In genomic region chr5:125363894-125364293, GRCm38 (mm10) we compare ENCODE assay signal across 11 mouse cellular contexts. TPM values are rescaled to one million over a fixed set of nuclear protein-coding genes. Genes with fewer than 3 reads are reported as not detected.
DNase-seq lines count a peak whose midpoint lies in the region; ATAC-seq and TF ChIP-seq lines count a peak whose summit lies in the region.
"Had no signal": no experiment of that assay in that cellular context is flagged by ENCODE, and none has a peak within 500 bp of the region (broad histone marks: within the 10 kb centered on the region; RNA-seq: fewer than 3 reads in every experiment).

No protein-coding gene starts in this region.

- no peak for TF ChIP-seq CTCF in kidney, postnatal 0 days (IDR thresholded peaks at IDR 0.05; ENCODE audit: low read depth)
- no peak for TF ChIP-seq CTCF in stomach, postnatal 0 days (IDR thresholded peaks at IDR 0.05; ENCODE audit: low read depth)

- no peaks in the 10 kb centered on the region for H3K36me3 ChIP-seq in kidney, postnatal 0 days (ENCODE audit: insufficient read depth, low read length)
- no peaks in the 10 kb centered on the region for H3K36me3 ChIP-seq in stomach, postnatal 0 days (ENCODE audit: control insufficient read depth, insufficient read depth, low read length)
- H3K36me3 ChIP-seq: midbrain, embryonic 13.5 days had no signal

- H3K27me3 ChIP-seq in kidney, postnatal 0 days (ENCODE audit: insufficient read depth, low read length): no peaks in the 10 kb centered on the region
- H3K27me3 ChIP-seq in stomach, postnatal 0 days (ENCODE audit: control insufficient read depth, insufficient read depth, low read length): no peaks in the 10 kb centered on the region
- H3K27me3 ChIP-seq: midbrain, embryonic 13.5 days had no signal

- peak; percentile 44 to 46 for DNase-seq in frontal cortex, postnatal 10 days (ENCODE audit: low spot score in 2 of 2)
- no peak for DNase-seq in frontal cortex, adult 2 months (ENCODE audit: extremely low spot score in 1 of 2, low spot score in 1 of 2)
- DNase-seq in right cerebral cortex, postnatal 14 days: peak; percentile 43
- DNase-seq in right cerebral cortex, adult 18-20 months: no peak
- DNase-seq in kidney, postnatal 0 days (ENCODE audit: low spot score): peak; percentile 68
- peak; percentile 52 for DNase-seq in stomach, postnatal 0 days (ENCODE audit: low spot score)
- no peak for DNase-seq in cerebellum, adult 11-12 months
- DNase-seq in testis, postnatal 14 days (ENCODE audit: low spot score): no peak
- DNase-seq: layer of hippocampus, postnatal 36 days had no signal

- no peaks in the 10 kb centered on the region for H3K9me3 ChIP-seq in kidney, postnatal 0 days (replicated peaks; ENCODE audit: low read length)
- no peaks in the 10 kb centered on the region for H3K9me3 ChIP-seq in stomach, postnatal 0 days (ENCODE audit: control insufficient read depth, low read length)
- H3K9me3 ChIP-seq: midbrain, embryonic 13.5 days had no signal

- H3K4me3 ChIP-seq in kidney, postnatal 0 days (replicated peaks; ENCODE audit: low read depth, low read length): no peak overlapping the region
- no peak overlapping the region for H3K4me3 ChIP-seq in stomach, postnatal 0 days (ENCODE audit: low read depth, low read length)
- H3K4me3 ChIP-seq: midbrain, embryonic 13.5 days had no signal

- no peak overlapping the region for H3K9ac ChIP-seq in kidney, postnatal 0 days (ENCODE audit: low read depth, low read length)
- H3K9ac ChIP-seq in stomach, postnatal 0 days (ENCODE audit: low read length): no peak overlapping the region
- H3K9ac ChIP-seq: midbrain, embryonic 13.5 days had no signal

- H3K27ac ChIP-seq in kidney, postnatal 0 days: no peak overlapping the region
- H3K27ac ChIP-seq in stomach, postnatal 0 days (replicated peaks): no peak overlapping the region
- H3K27ac ChIP-seq: midbrain, embryonic 13.5 days had no signal

- no peaks in the 10 kb centered on the region for H3K4me1 ChIP-seq in kidney, postnatal 0 days (replicated peaks; ENCODE audit: insufficient read depth, low read length)
- H3K4me1 ChIP-seq in stomach, postnatal 0 days (replicated peaks; ENCODE audit: control insufficient read depth, insufficient read depth): no peaks in the 10 kb centered on the region
- H3K4me1 ChIP-seq: midbrain, embryonic 13.5 days had no signal

- no peak; the same call in 1 of the 2 replicates for ATAC-seq in kidney, postnatal 0 days (replicated peaks; ENCODE audit: low FRiP score, low read depth)
- peak; percentile 34; the same call in 1 of the 2 replicates for ATAC-seq in stomach, postnatal 0 days (ENCODE audit: low FRiP score, low TSS enrichment)
- ATAC-seq: midbrain, embryonic 13.5 days had no signal

- no peak overlapping the region for H3K4me2 ChIP-seq in kidney, postnatal 0 days (ENCODE audit: low read length)
- H3K4me2 ChIP-seq in stomach, postnatal 0 days (replicated peaks; ENCODE audit: low read depth): no peak overlapping the region
- H3K4me2 ChIP-seq: midbrain, embryonic 13.5 days had no signal

- WGBS in kidney, postnatal 0 days: 47% methylated on average over 7 of the region's 7 CpGs
- 53% methylated on average over 7 of the region's 7 CpGs for WGBS in stomach, postnatal 0 days

- no peak for TF ChIP-seq EP300 in stomach, postnatal 0 days (optimal IDR thresholded peaks at IDR 0.05)

RNA-seq across cellular contexts. Expression of gene Scarb1, which starts 23.0 kb away (rescaled TPM):
- polyA plus RNA-seq in frontal cortex, adult 2 months (2012; rRNA removed): 34.1 and 37.7 TPM in 2 replicates
- polyA plus RNA-seq in kidney, postnatal 0 days (2015; fragmentation: Nextera tagmentation; extraction: Ambion mirVana): 49.0 and 51.3 TPM in 2 replicates
- 30.1 and 31.8 TPM in 2 replicates for polyA plus RNA-seq in stomach, postnatal 0 days (2015; fragmentation: Nextera tagmentation; extraction: Ambion mirVana)

RNA-seq across cellular contexts. Expression of gene Gm10382, which starts 25.2 kb away (rescaled TPM):
- 0.22 and 0.40 TPM in 2 replicates for polyA plus RNA-seq in frontal cortex, adult 2 months (2012; rRNA removed)
- 0.40 and 0.74 TPM in 2 replicates for polyA plus RNA-seq in kidney, postnatal 0 days (2015; fragmentation: Nextera tagmentation; extraction: Ambion mirVana)
- polyA plus RNA-seq in stomach, postnatal 0 days (2015; fragmentation: Nextera tagmentation; extraction: Ambion mirVana): 0.51 and 0.56 TPM in 2 replicates
- polyA plus RNA-seq: embryonic facial prominence, embryonic 11.5 days had no signal

RNA-seq across cellular contexts. Expression of gene Ubc, which starts 26.1 kb away (rescaled TPM):
- polyA plus RNA-seq in frontal cortex, adult 2 months (2012; rRNA removed): 699 and 744 TPM in 2 replicates
- polyA plus RNA-seq in kidney, postnatal 0 days (2015; fragmentation: Nextera tagmentation; extraction: Ambion mirVana): 702 and 872 TPM in 2 replicates
- polyA plus RNA-seq in stomach, postnatal 0 days (2015; fragmentation: Nextera tagmentation; extraction: Ambion mirVana): 537 and 549 TPM in 2 replicates

Comparison
In these comparisons a context has a peak if more than half of its experiments do, and no peak if none do; other contexts are left out.
1. DNase-seq: peak in frontal cortex, postnatal 10 days (2 of 2), right cerebral cortex, postnatal 14 days (single experiment), kidney, postnatal 0 days (single experiment) and stomach, postnatal 0 days (single experiment); none in frontal cortex, adult 2 months (0 of 2), right cerebral cortex, adult 18-20 months (single experiment), cerebellum, adult 11-12 months (single experiment) and testis, postnatal 14 days (single experiment).